Mouse (Mus musculus) neural tube, embryonic 10.5 days (tissue): ENCODE results near the gene Abca7.
"Not testable (repeated sequence)": the region's sequence is repeated elsewhere in the genome, so short reads cannot be mapped to it uniquely, and the experiment has no call there.

ENCODE experiments used
- DNase-seq: peaks from one replicate; pipeline ENCODE4 v3.0.0-alpha.2; 2017; ENCODE audit warnings: low spot score; ENCODE audit errors: extremely low spot score

The Abca7 gene

GRCm38 (mm10) chr10:79996272-79997033 lies at the start of gene Abca7:
Abca7 (plus strand) TSS chr10:79996494.
- DNase-seq, result peak; percentile 95

DNA sequence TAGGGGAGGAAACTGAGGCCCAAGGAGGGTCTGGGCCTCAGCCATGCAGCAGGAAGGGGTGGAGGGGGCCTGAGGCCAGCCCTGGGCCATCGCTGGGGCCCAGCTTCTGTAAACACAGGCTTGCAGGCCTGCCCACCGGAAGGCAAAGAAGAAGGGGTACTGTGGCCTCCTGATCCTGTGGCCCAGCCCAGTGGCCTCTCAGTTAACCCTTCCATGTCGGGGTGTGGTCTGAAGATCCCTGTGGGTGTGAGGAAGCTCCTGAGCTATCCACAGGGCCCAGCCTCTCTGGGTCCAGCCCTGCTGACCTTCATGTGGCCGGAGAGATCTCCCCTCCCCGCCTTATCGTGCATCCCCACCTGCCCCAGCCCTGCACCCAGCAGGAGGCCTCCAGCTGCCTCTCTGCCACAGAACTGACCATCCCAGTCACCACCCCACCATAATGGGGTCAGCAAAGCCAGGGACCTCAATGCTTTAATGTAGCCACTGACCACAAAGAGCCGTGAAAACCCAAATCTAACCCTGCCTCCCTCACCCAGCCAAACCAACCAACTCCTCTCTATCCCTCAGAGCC lies 49.5 kb upstream of the Abca7 start:
- no peak for DNase-seq

DNA sequence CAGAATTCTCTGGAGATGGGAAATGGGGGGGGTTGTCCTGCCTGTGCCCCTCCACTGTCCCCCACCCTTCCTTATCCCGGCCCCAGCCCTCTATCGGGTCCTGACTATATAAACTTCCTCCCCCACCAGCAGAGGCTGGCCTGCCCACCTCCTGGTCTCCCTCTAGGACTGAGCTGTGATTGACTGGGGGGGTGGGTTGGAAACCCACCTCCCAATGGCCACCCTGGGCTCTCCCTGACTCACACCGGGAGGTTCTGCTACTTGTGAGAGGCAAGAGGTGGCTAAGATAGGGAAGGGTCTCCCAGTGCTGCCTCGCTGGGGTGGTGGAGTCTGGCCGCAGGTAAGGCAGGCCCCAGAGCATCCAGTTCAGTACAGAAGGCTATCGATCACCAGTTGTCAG lies 48.8 kb upstream of the Abca7 start:
- no peak for DNase-seq

DNA sequence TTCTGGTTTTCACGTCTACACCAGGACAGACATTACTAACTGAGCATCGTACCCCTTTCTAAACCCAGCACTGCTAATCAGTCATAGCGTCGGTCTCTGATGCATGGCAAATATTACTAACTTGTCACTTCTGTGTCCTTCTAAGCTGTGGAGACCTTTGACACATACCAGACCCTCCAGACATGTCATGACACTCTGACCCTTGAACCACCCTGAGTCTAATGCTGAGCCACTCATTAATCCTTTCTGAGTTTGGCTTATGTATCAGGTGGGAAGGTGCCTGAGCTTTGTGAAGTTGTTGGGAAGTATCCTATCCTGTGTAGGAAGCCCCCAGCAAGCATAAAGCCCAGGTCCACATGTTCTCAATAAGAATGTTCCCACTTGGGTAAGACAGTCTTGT lies 46.4 kb upstream of the Abca7 start:
- DNase-seq, result no peak

DNA sequence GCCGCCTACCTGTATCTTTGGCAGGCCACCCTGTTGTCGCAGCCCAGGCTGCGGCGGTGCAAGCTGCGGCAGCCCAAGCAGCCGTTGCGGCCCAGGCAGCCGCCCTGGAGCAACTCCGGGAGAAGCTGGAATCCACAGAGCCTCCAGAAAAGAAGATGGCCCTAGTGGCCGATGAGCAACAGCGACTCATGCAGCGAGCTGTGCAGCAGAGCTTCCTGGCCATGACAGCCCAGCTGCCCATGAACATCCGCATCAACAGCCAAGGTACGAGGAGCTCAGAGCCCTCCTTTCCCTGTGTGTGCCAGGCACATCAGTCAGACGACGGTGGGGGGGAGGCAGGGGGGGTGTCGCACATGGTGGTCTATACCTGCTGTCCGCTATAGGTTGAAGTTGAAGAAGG lies 45.6 kb upstream of the Abca7 start:
- no peak for DNase-seq

GRCm38 (mm10) chr10:79953946-79954345 lies 42.3 kb upstream of the Abca7 start:
- DNase-seq, result no peak

GRCm38 (mm10) chr10:79955691-79956090 lies 40.6 kb upstream of the Abca7 start:
- DNase-seq, result no peak

DNA sequence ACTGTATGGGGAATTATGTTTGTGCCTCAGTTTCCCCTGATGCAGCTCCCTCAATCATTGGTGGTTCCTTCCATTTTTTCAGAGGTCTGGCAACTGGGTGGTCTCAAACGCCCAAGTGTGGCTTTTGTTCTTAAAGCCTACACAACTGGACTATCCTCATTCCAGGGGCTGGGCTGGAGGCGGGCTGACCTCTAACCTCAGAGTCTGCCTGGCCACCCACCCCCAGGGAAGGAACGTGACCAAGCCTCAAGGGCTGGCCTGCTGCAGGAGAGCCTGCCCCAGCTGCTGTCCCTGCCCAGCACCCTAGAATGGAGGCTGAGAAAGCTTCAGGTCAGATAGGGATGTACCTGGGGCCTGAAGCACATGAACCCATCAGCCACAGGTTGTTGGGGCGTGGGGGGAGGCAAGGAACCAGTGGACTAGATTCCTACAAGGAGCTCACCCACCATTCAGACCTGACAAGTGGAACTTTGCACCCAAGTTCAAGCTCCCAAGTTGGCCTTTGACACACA lies 39.6 kb upstream of the Abca7 start:
- DNase-seq, result no peak

GRCm38 (mm10) chr10:79958140-79958816 lies 38.0 kb upstream of the Abca7 start:
- peak; percentile 85 for DNase-seq

- DNase-seq, result not testable (repeated sequence)
Observed at GRCm38 (mm10) chr10:79959412-79959811, 36.9 kb upstream of the Abca7 start.

- peak; percentile 100 for DNase-seq
Observed at GRCm38 (mm10) chr10:79959847-79960601, 36.3 kb upstream of the Abca7 start, which contains the start of gene Wdr18. Wdr18 (plus strand) TSS chr10:79960152.

DNA sequence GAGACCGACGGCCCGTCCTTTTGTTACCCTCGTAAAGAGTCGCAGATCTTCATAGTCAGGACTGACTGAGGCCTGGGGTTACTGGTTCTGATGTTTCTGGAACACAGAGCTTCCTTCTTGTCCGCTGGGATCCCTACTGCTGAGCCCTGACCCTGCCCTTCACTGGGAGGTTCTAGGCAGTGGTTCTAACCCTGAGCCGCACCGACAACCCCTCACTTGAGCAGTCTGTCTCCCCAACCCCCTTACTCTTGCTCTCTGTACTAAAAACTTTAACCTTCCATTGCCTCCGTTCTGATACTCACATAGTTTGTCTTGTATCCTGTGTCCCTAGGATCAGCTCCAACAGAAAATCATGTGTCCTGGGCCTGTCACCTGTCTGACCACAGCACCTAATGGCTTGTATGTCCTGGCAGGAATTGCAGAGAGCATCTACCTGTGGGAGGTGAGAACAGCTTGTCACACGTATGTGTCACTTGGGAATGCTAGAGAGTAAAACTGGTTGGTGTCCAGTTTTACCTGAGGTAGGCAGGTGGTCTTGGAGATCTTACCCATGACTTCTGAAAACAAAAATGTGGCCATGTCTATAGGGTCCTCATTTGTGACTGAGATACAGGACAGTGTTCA lies 35.5 kb upstream of the Abca7 start:
- no peak for DNase-seq

DNA sequence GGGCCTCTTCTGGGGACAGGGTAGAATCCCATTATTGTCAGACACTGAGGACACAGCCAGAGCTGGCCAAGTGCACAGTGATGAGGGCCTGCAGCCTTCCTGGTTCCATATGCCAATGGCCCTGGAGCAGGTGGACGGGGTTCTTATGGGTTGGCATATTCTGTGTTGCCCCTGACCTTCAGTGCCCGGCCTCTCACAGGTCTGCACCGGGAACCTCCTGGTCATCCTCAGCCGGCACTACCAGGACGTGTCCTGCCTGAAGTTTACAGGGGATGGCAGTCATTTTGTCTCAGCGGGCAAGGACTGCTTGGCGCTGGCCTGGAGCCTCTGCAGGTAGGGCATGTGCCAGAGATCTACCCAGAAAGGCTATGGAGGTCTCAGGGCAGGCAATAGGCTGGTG lies 31.6 kb upstream of the Abca7 start:
- DNase-seq, result no peak

GRCm38 (mm10) chr10:79965325-79965724 lies 31.0 kb upstream of the Abca7 start:
- no peak for DNase-seq

DNA sequence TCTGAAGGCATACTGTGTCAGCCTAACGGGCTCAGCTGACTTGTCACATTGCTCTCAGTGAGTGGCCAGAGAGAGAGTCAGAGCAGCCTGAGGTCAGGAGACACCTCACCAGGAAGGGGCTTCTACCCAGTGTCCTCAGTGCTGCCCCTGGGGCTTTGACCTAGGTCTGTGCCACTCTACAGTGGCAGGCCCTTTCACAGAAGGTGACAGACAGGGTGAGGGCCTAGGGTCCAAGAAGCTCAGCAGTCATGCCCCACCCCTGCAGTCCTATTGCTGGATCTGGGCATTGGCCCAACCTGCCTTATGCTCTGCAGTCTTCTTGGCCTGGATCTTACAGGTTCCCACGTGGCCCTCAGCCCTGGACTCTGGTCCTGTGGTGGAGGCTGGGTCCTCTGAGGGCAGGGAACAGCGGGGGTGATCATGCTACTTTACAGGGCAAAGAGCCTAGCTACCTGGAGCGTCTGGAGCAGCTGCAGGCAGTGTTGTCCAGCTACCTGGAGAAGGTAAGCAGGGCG lies 29.4 kb upstream of the Abca7 start:
- DNase-seq, result no peak

DNA sequence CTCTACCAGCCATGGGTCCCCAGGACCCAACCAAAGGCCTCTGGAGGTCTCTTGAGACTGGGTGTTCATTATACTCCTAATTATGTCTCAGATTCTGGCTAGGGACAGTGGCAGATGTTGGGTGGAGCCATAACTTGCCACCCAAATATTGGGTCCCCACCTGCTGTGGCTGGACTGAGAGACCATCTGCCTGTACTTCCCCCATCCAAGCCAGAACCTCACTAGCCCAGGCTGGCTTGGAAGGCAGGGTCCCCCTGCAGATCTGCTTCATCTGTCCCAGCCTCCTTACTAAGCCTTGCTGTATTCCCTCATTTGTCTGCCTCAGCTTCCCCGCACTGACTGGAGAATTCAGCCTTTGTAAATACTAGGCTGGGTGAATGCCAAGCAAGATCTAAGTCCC lies 28.1 kb upstream of the Abca7 start:
- DNase-seq, result no peak

DNA sequence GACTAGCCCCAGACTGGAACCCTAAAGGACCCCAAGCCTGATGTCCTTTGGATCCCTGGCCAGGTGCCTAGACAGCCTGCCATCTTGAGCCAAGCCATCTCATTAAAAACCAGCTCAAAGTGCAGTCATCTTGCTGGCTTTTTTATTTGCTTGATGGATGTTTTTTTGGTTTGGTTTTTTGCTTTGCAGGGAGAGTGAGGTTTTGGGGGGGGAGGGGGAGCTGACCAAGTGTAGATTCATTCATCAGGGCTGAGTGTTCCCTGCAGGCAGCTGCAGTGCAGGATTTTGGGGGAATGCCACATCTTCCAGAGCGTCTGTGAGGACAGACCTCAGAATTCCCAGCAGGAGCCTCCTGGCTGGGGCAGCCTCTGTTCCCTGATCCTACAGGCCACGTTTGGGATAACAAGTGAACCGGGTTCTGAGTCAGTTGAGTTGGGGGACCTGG lies 27.1 kb upstream of the Abca7 start:
- DNase-seq, result no peak

DNA sequence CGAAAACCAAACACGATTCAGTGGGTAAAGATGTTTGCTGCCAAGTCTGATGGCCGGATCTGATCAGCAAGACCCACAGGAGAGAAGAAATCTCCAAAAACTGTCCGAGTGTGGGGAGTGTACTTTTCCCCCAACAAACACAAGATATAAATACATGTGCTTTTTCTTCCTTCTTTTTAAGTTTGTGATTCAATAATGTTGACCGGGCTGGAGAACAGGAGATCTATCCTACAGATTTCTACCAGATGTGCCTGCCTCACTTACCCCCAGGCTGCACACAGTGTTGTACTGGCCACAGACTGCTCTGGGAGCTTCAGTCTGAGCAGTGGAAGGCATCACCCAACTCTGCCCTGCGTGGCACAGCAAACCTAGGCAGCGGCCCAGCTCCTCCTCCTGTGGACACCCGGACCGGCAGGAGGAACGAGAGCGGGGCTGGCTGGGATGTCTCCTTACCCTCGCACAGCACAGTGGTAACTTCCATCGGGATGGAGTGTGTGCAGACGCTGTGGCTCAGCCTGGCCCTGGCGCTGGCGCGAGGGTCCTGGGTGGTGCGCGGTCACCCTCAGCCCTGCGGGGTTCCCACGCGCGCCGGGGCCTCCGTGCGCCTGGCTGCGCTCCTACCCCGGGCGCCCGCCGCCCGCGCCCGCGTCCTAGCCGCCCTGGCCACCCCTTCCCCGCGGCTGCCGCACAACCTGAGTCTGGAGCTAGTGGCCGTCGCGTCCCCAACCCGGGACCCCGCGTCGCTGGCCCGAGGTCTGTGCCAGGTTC lies 25.7 kb upstream of the Abca7 start, which contains the start of gene Grin3b:
TSS of gene Grin3b (plus strand) at position 301 of the 768 bp plus-strand sequence.
- no peak for DNase-seq

- no peak for DNase-seq
Observed at GRCm38 (mm10) chr10:79971183-79971497, 25.2 kb upstream of the Abca7 start.

- DNase-seq, result no peak
Observed at GRCm38 (mm10) chr10:79972831-79973230, 23.5 kb upstream of the Abca7 start.
